Mouse (Mus musculus) hindbrain, embryonic 10.5 days (tissue): Measurements from ENCODE around the gene Gm3238. TPM values are rescaled to one million over a fixed set of nuclear protein-coding genes. Genes with fewer than 3 reads are reported as not detected.
"Not testable (repeated sequence)": the region's sequence is repeated elsewhere in the genome, so short reads cannot be mapped to it uniquely, and the experiment has no call there.

ENCODE experiments used
- DNase-seq: peaks from one replicate; pipeline ENCODE4 v3.0.0-alpha.2; 2017; ENCODE audit warnings: low spot score
- H3K27ac ChIP-seq: fragments of 300-500 bp; sonication (generic); 2 replicates; pipeline ENCODE4 v1.5.1; 2016; ENCODE audit warnings: mild to moderate bottlenecking, moderate library complexity
- H3K27me3 ChIP-seq: fragments of 300-500 bp; sonication (generic); 2 replicates; pipeline ENCODE4 v1.6.1; 2016; ENCODE audit warnings: mild to moderate bottlenecking; ENCODE audit not compliant: poor library complexity, insufficient read depth, severe bottlenecking
- H3K36me3 ChIP-seq: fragments of 300-500 bp; sonication (generic); 2 replicates; pipeline ENCODE4 v1.6.1; 2016; ENCODE audit warnings: mild to moderate bottlenecking, moderate library complexity
- H3K4me1 ChIP-seq: fragments of 300-500 bp; sonication (generic); replicated peaks from 2 replicates; pipeline ENCODE4 v1.6.1; 2016; ENCODE audit warnings: mild to moderate bottlenecking
- H3K4me3 ChIP-seq: fragments of 300-500 bp; sonication (generic); 2 replicates; pipeline ENCODE4 v1.5.1; 2016; ENCODE audit warnings: mild to moderate bottlenecking, moderate library complexity
- H3K9me3 ChIP-seq: fragments of 300-500 bp; sonication (generic); 2 replicates; pipeline ENCODE4 v1.6.1; 2016; ENCODE audit warnings: mild to moderate bottlenecking, moderate library complexity
- WGBS: fragments of 180-500 bp; shearing (Covaris S2); methylation state at CpG from one replicate; pipeline ENCODE4 v1.1.7; 2016; 5-methylcytosine and 5-hydroxymethylcytosine counted together
- polyA plus RNA-seq: library from polyadenylated mRNA; unstranded; fragments of >200 nt; fragmentation: Nextera tagmentation; extraction: Ambion mirVana; gene quantifications from 2 replicates; pipeline ENCODE4 v1.2.1, GENCODE M21; 2016

Gene Gm3238
- not detected in 2 replicates for polyA plus RNA-seq

GRCm38 (mm10) chr10:77771225-77771624 is at the start of gene Gm3238:
Gene Gm3238, minus strand, starts transcription at chr10:77771325.
- not testable (repeated sequence) for H3K9me3 ChIP-seq, DNase-seq, H3K4me3 ChIP-seq, H3K4me1 ChIP-seq, H3K27ac ChIP-seq, H3K36me3 ChIP-seq, H3K27me3 ChIP-seq
- 71% methylated on average over 1 of the region's 1 CpGs for WGBS

- DNase-seq: no peak
- Histone ChIP-seq H3K4me1 (peaks cover 7% of the 10 kb centered on the region; the same call in 1 of the 2 replicates), H3K4me3 (no peak overlapping the region), H3K36me3 (no peaks in the 10 kb centered on the region), H3K27me3 (no peaks in the 10 kb centered on the region), H3K9me3 (peaks cover 5% of the 10 kb centered on the region; the same call in 1 of the 2 replicates), H3K27ac (no peak overlapping the region)
- 40% methylated on average over 4 of the region's 4 CpGs for WGBS
These were observed 48.1 kb upstream of the Gm3238 start for GRCm38 (mm10) chr10:77819203-77819602.

- 93% methylated on average over 4 of the region's 4 CpGs for WGBS
- Histone ChIP-seq H3K4me3 (no peak overlapping the region), H3K27me3 (no peaks in the 10 kb centered on the region), H3K4me1 (peaks cover 7% of the 10 kb centered on the region; the same call in 1 of the 2 replicates), H3K27ac (no peak overlapping the region), H3K9me3 (no peaks in the 10 kb centered on the region), H3K36me3 (no peaks in the 10 kb centered on the region)
- no peak for DNase-seq
These were observed 47.4 kb upstream of the Gm3238 start for GRCm38 (mm10) chr10:77818523-77818922.

- no peaks in the 10 kb centered on the region for H3K9me3 ChIP-seq
- H3K27ac ChIP-seq: 0 out of 2 replicates have a peak overlapping the region, but pooled peaks have one; percentile 35
- H3K4me1 ChIP-seq: peaks cover 7% of the 10 kb centered on the region; the same call in 1 of the 2 replicates
- peak; percentile 33 for DNase-seq
- no peak overlapping the region for H3K4me3 ChIP-seq
- no peaks in the 10 kb centered on the region for H3K36me3 ChIP-seq
- WGBS: 31% methylated on average over 5 of the region's 5 CpGs
- no peaks in the 10 kb centered on the region for H3K27me3 ChIP-seq
These were observed 44.4 kb upstream of the Gm3238 start for GRCm38 (mm10) chr10:77815514-77815913.

GRCm38 (mm10) chr10:77814382-77814781 is 43.3 kb upstream of the Gm3238 start, which contains the start of gene Gm2696:
Gene Gm2696, plus strand, starts transcription at chr10:77814682.
- Histone ChIP-seq H3K4me3 (no peak within 1 kb of the TSS), H3K27ac (0 out of 2 replicates have a peak within 1 kb of the TSS, but pooled peaks have one; percentile 35), H3K9me3 (peaks cover 3% of the 10 kb centered on the region; the same call in 1 of the 2 replicates), H3K4me1 (peaks cover 7% of the 10 kb centered on the region; the same call in 1 of the 2 replicates), H3K36me3 (no peaks in the 10 kb centered on the region), H3K27me3 (no peaks in the 10 kb centered on the region)
- 57% methylated on average over 4 of the region's 4 CpGs for WGBS
- no peak for DNase-seq

GRCm38 (mm10) chr10:77811743-77812142 is 40.6 kb upstream of the Gm3238 start, which contains the start of gene Gm9507:
Gene Gm9507, minus strand, starts transcription at chr10:77811843.
- H3K4me1 ChIP-seq: peaks cover 7% of the 10 kb centered on the region; the same call in 1 of the 2 replicates
- H3K36me3 ChIP-seq: no peaks in the 10 kb centered on the region
- no peak for DNase-seq
- H3K4me3 ChIP-seq: no peak within 1 kb of the TSS
- H3K9me3 ChIP-seq: peaks cover 9% of the 10 kb centered on the region
- no peak within 1 kb of the TSS for H3K27ac ChIP-seq
- H3K27me3 ChIP-seq: no peaks in the 10 kb centered on the region
- WGBS: 72% methylated on average over 5 of the region's 5 CpGs

GRCm38 (mm10) chr10:77804095-77804494 is 33.0 kb upstream of the Gm3238 start:
- Histone ChIP-seq H3K36me3 (no peaks in the 10 kb centered on the region), H3K9me3 (peaks cover 6% of the 10 kb centered on the region; the same call in 1 of the 2 replicates), H3K4me1 (peaks cover 3% of the 10 kb centered on the region), H3K4me3 (no peak overlapping the region), H3K27ac (no peak overlapping the region), H3K27me3 (no peaks in the 10 kb centered on the region)
- DNase-seq: no peak
- WGBS: 82% methylated on average over 3 of the region's 3 CpGs

GRCm38 (mm10) chr10:77798921-77799508 is 27.9 kb upstream of the Gm3238 start, which contains the start of gene Gm19668:
Gene Gm19668, minus strand, starts transcription at chr10:77799133.
- H3K9me3 ChIP-seq: no peaks in the 10 kb centered on the region
- 54% methylated on average over 8 of the region's 8 CpGs for WGBS
- H3K36me3 ChIP-seq: no peaks in the 10 kb centered on the region
- peaks cover 29% of the 10 kb centered on the region for H3K4me1 ChIP-seq
- peak within 1 kb of the TSS; percentile 74 for H3K27ac ChIP-seq
- no peaks in the 10 kb centered on the region for H3K27me3 ChIP-seq
- no peak within 1 kb of the TSS for H3K4me3 ChIP-seq
- DNase-seq: no peak

- H3K36me3 ChIP-seq, H3K9me3 ChIP-seq, H3K4me3 ChIP-seq, H3K27me3 ChIP-seq, DNase-seq: not testable (repeated sequence)
- WGBS: 39% methylated on average over 3 of the region's 3 CpGs
- peaks cover 35% of the 10 kb centered on the region for H3K4me1 ChIP-seq
- peak overlapping the region; percentile 74 for H3K27ac ChIP-seq
These were observed 27.2 kb upstream of the Gm3238 start for GRCm38 (mm10) chr10:77798164-77798920.

GRCm38 (mm10) chr10:77797677-77798076 is 26.6 kb upstream of the Gm3238 start:
- Histone ChIP-seq H3K27ac (peak overlapping the region; percentile 74), H3K4me3 (no peak overlapping the region), H3K27me3 (no peaks in the 10 kb centered on the region), H3K9me3 (no peaks in the 10 kb centered on the region), H3K36me3 (no peaks in the 10 kb centered on the region), H3K4me1 (peaks cover 37% of the 10 kb centered on the region)
- WGBS: 15% methylated on average over 3 of the region's 3 CpGs
- no peak for DNase-seq

- Histone ChIP-seq H3K27me3 (no peaks in the 10 kb centered on the region), H3K36me3 (no peaks in the 10 kb centered on the region), H3K27ac (peak within 1 kb of the TSS; percentile 69; the same call in 1 of the 2 replicates), H3K9me3 (no peaks in the 10 kb centered on the region), H3K4me1 (peaks cover 37% of the 10 kb centered on the region), H3K4me3 (no peak within 1 kb of the TSS)
- WGBS: 46% methylated on average over 2 of the region's 2 CpGs
- no peak for DNase-seq
These were observed 23.9 kb upstream of the Gm3238 start, which contains the start of gene Gm9639 for GRCm38 (mm10) chr10:77794976-77795375. Gene Gm9639, minus strand, starts transcription at chr10:77795076.

GRCm38 (mm10) chr10:77788621-77789020 is 17.5 kb upstream of the Gm3238 start:
- Histone ChIP-seq H3K27me3 (no peaks in the 10 kb centered on the region), H3K27ac (no peak overlapping the region), H3K4me3 (no peak overlapping the region), H3K36me3 (no peaks in the 10 kb centered on the region), H3K4me1 (0 out of 2 replicates have a peak, but pooled peaks cover 5% of the 10 kb centered on the region), H3K9me3 (no peaks in the 10 kb centered on the region)
- DNase-seq: no peak
- 78% methylated on average over 2 of the region's 2 CpGs for WGBS

- not testable (repeated sequence) for H3K4me1 ChIP-seq, H3K27me3 ChIP-seq, H3K9me3 ChIP-seq, H3K4me3 ChIP-seq, DNase-seq, H3K27ac ChIP-seq, H3K36me3 ChIP-seq
- WGBS: 56% methylated on average over 1 of the region's 1 CpGs
These were observed 16.8 kb upstream of the Gm3238 start, which contains the start of gene Gm7137 for GRCm38 (mm10) chr10:77787876-77788275. Gene Gm7137, minus strand, starts transcription at chr10:77788200.
